ENCODE assay signal across 11 mouse cellular contexts in the genomic region with DNA sequence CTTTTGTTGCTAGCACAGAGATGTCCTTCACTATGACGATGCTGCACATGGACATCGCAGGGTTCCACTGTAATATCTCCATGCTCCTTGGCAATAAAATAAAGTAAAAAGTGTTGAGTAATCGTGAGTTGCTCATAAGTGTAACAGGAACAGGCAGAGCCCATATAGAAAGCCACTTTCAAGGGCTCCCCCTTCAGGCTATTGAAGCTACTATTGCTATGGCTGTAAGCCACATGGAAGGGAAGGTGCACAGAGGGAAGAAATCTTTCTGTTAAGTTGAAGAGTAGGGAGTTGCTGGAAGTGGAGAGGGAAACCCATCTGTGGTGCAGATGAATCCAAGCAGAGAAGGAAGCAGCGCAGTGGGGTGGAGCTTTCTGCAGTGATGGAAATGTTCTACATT. TPM values are rescaled to one million over a fixed set of nuclear protein-coding genes. Genes with fewer than 3 reads are reported as not detected.
A peak's percentile ranks its signal among the peaks of the same experiment; 100 is the strongest.
DNase-seq lines count a peak whose midpoint lies in the region; ATAC-seq and TF ChIP-seq lines count a peak whose summit lies in the region.
"Had no signal": no experiment of that assay in that cellular context is flagged by ENCODE, and none has a peak within 500 bp of the region (broad histone marks: within the 10 kb centered on the region; RNA-seq: fewer than 3 reads in every experiment).

No protein-coding gene starts in this region.

- 0 out of 2 replicates have a peak, but pooled peaks cover 5% of the 10 kb centered on the region for H3K4me1 ChIP-seq in hindbrain, postnatal 0 days (ENCODE audit: insufficient read depth, low read length)
- H3K4me1 ChIP-seq in hindbrain, embryonic 12.5 days: 0 out of 2 replicates have a peak, but pooled peaks cover 9% of the 10 kb centered on the region

- 80% methylated on average over 4 of the region's 4 CpGs for WGBS in hindbrain, postnatal 0 days
- WGBS in hindbrain, embryonic 12.5 days: 84% methylated on average over 4 of the region's 4 CpGs

- H3K9me3 ChIP-seq in hindbrain, postnatal 0 days (ENCODE audit: low read length): no peaks in the 10 kb centered on the region
- H3K9me3 ChIP-seq in hindbrain, embryonic 12.5 days (replicated peaks): no peaks in the 10 kb centered on the region; the same call in 1 of the 2 replicates
- H3K9me3 ChIP-seq: midbrain, embryonic 12.5 days had no signal

- TF ChIP-seq CTCF in hindbrain, postnatal 0 days (IDR thresholded peaks at IDR 0.05; ENCODE audit: low read depth): peak; percentile 44

- H3K27ac ChIP-seq in hindbrain, postnatal 0 days: no peak overlapping the region
- no peak overlapping the region for H3K27ac ChIP-seq in hindbrain, embryonic 12.5 days
- H3K27ac ChIP-seq: limb, embryonic 12.5 days; midbrain, embryonic 12.5 days had no signal

- H3K36me3 ChIP-seq in hindbrain, postnatal 0 days (ENCODE audit: insufficient read depth, low read length): no peaks in the 10 kb centered on the region
- H3K36me3 ChIP-seq in hindbrain, embryonic 12.5 days: no peaks in the 10 kb centered on the region
- H3K36me3 ChIP-seq: limb, embryonic 12.5 days; midbrain, embryonic 12.5 days had no signal

- ATAC-seq in hindbrain, postnatal 0 days: no peak
- ATAC-seq in hindbrain, embryonic 12.5 days (ENCODE audit: low FRiP score): no peak
- no peak for ATAC-seq in activated CD4-positive, CD25-positive, alpha-beta regulatory T cell, adult 4 months

- H3K4me2 ChIP-seq in hindbrain, postnatal 0 days (ENCODE audit: low read depth, low read length): no peak overlapping the region
- H3K4me2 ChIP-seq in hindbrain, embryonic 12.5 days (replicated peaks): no peak overlapping the region
- H3K4me2 ChIP-seq: limb, embryonic 12.5 days; midbrain, embryonic 12.5 days had no signal

- DNase-seq in hindbrain, postnatal 0 days (ENCODE audit: low spot score): no peak
- DNase-seq in 3T3-L1 (ENCODE audit: low read depth, low spot score): peak; percentile 25
- peak; percentile 26 to 30 for DNase-seq in B cell, adult 2 months
- peak; percentile 5 to 57 for DNase-seq in lung, adult 18-20 months
- no peak for DNase-seq in MN1 (ENCODE audit: low spot score)
- no peak for DNase-seq in T-cell, adult 2 months (ENCODE audit: low spot score)
- DNase-seq: right cerebral cortex, adult 18-20 months had no signal

- H3K4me3 ChIP-seq in hindbrain, postnatal 0 days (ENCODE audit: low read length): no peak overlapping the region
- H3K4me3 ChIP-seq in hindbrain, embryonic 12.5 days: no peak overlapping the region
- H3K4me3 ChIP-seq: limb, embryonic 12.5 days; midbrain, embryonic 12.5 days had no signal

- H3K9ac ChIP-seq in hindbrain, postnatal 0 days (replicated peaks; ENCODE audit: low read length): no peak overlapping the region
- H3K9ac ChIP-seq in hindbrain, embryonic 12.5 days: no peak overlapping the region
- H3K9ac ChIP-seq: limb, embryonic 12.5 days; midbrain, embryonic 12.5 days had no signal

- H3K27me3 ChIP-seq in hindbrain, postnatal 0 days (ENCODE audit: insufficient read depth, low read length): no peaks in the 10 kb centered on the region
- H3K27me3 ChIP-seq in hindbrain, embryonic 12.5 days: peaks cover 15% of the 10 kb centered on the region

RNA-seq across cellular contexts. Expression of a gene that starts 4.1 kb away (rescaled TPM):
- 2.1 and 3.6 TPM in 2 replicates for total RNA-seq in hindbrain, postnatal 0 days (2014; rRNA removed)
- polyA plus RNA-seq in hindbrain, postnatal 0 days (2015; fragmentation: Nextera tagmentation; extraction: Ambion mirVana): 2.1 and 3.0 TPM in 2 replicates
- 2.5 and 3.3 TPM in 2 replicates for polyA plus RNA-seq in hindbrain, embryonic 12.5 days (2016; fragmentation: Nextera tagmentation; extraction: Ambion mirVana)
- not detected for polyA plus RNA-seq in activated CD4-positive, CD25-positive, alpha-beta regulatory T cell, adult 4 months (2017; shearing (Covaris generic))

Comparison
In these comparisons a context has a peak if more than half of its experiments do, and no peak if none do; other contexts are left out.
1. DNase-seq: peak in 3T3-L1 (single experiment), B cell, adult 2 months (2 of 2) and lung, adult 18-20 months (2 of 2); none in hindbrain, postnatal 0 days (single experiment), MN1 (single experiment) and T-cell, adult 2 months (single experiment).